Mouse (Mus musculus): ENCODE measurements around the gene Slc6a16. TPM values are rescaled to one million over a fixed set of nuclear protein-coding genes. Genes with fewer than 3 reads are reported as not detected.

The Slc6a16 gene
- polyA plus RNA-seq, 1 experiment from 2014 or later = not detected

GRCm38 (mm10) chr7:45312023-45312422 lies 71.1 kb downstream of the Slc6a16 start:
- 0 out of 2 replicates have a peak, but pooled peaks cover 3% of the 10 kb centered on the region for H3K4me1 ChIP-seq (ENCODE audit: insufficient read depth)
- no peak for ATAC-seq (ENCODE audit: insufficient read depth)
- no peaks in the 10 kb centered on the region for H3K9me3 ChIP-seq (ENCODE audit: low read depth, low read length)
- no peak for DNase-seq
- no peak for TF ChIP-seq CTCF (IDR thresholded peaks at IDR 0.05; ENCODE audit: low read depth)
- peaks cover 19% of the 10 kb centered on the region for H3K36me3 ChIP-seq (ENCODE audit: insufficient read depth)
- H3K4me3 ChIP-seq (ENCODE audit: low read depth, low read length) = no peak overlapping the region
- 24% methylated on average over 8 of the region's 8 CpGs for WGBS
- no peak overlapping the region for H3K9ac ChIP-seq
- no peak overlapping the region for H3K4me2 ChIP-seq
- no peaks in the 10 kb centered on the region for H3K27me3 ChIP-seq (ENCODE audit: insufficient read depth, low read length)
- no peak overlapping the region for H3K27ac ChIP-seq (ENCODE audit: low read depth)

- Histone ChIP-seq H3K9ac (no peak overlapping the region), H3K36me3 (ENCODE audit: insufficient read depth) (peaks cover 19% of the 10 kb centered on the region), H3K4me2 (no peak overlapping the region), H3K4me3 (ENCODE audit: low read depth, low read length) (no peak overlapping the region), H3K27ac (ENCODE audit: low read depth) (0 out of 2 replicates have a peak overlapping the region, but pooled peaks have one; percentile 25), H3K27me3 (ENCODE audit: insufficient read depth, low read length) (no peaks in the 10 kb centered on the region), H3K4me1 (ENCODE audit: insufficient read depth) (0 out of 2 replicates have a peak, but pooled peaks cover 3% of the 10 kb centered on the region), H3K9me3 (ENCODE audit: low read depth, low read length) (no peaks in the 10 kb centered on the region)
- DNase-seq = peak; percentile 36
- WGBS = 14% methylated on average over 10 of the region's 10 CpGs
- ATAC-seq (ENCODE audit: insufficient read depth) = no peak; the same call in 1 of the 2 replicates
- TF ChIP-seq CTCF (IDR thresholded peaks at IDR 0.05; ENCODE audit: low read depth) = no peak
Measured at GRCm38 (mm10) chr7:45312686-45313453, 72.0 kb downstream of the Slc6a16 start.

- H3K4me2 ChIP-seq = no peak overlapping the region
- no peaks in the 10 kb centered on the region for H3K27me3 ChIP-seq (ENCODE audit: insufficient read depth, low read length)
- ATAC-seq (ENCODE audit: insufficient read depth) (no peak), DNase-seq (no peak)
- 0 out of 2 replicates have a peak, but pooled peaks cover 3% of the 10 kb centered on the region for H3K4me1 ChIP-seq (ENCODE audit: insufficient read depth)
- H3K9ac ChIP-seq = no peak overlapping the region
- H3K27ac ChIP-seq (ENCODE audit: low read depth) = 0 out of 2 replicates have a peak overlapping the region, but pooled peaks have one; percentile 25
- H3K36me3 ChIP-seq (ENCODE audit: insufficient read depth) = peaks cover 16% of the 10 kb centered on the region
- no peak for TF ChIP-seq CTCF (IDR thresholded peaks at IDR 0.05; ENCODE audit: low read depth)
- WGBS = 23% methylated on average over 9 of the region's 9 CpGs
- no peaks in the 10 kb centered on the region for H3K9me3 ChIP-seq (ENCODE audit: low read depth, low read length)
- no peak overlapping the region for H3K4me3 ChIP-seq (ENCODE audit: low read depth, low read length)
Measured at GRCm38 (mm10) chr7:45313495-45313894, 72.6 kb downstream of the Slc6a16 start.

GRCm38 (mm10) chr7:45315182-45315701 lies 74.4 kb downstream of the Slc6a16 start:
- DNase-seq = no peak
- H3K4me1 ChIP-seq (ENCODE audit: insufficient read depth) = 0 out of 2 replicates have a peak, but pooled peaks cover 3% of the 10 kb centered on the region
- H3K4me3 ChIP-seq (ENCODE audit: low read depth, low read length) = no peak overlapping the region
- no peaks in the 10 kb centered on the region for H3K9me3 ChIP-seq (ENCODE audit: low read depth, low read length)
- no peak for TF ChIP-seq CTCF (IDR thresholded peaks at IDR 0.05; ENCODE audit: low read depth)
- H3K9ac ChIP-seq = no peak overlapping the region
- WGBS = 80% methylated on average over 10 of the region's 10 CpGs
- H3K27me3 ChIP-seq (ENCODE audit: insufficient read depth, low read length) = no peaks in the 10 kb centered on the region
- H3K27ac ChIP-seq (ENCODE audit: low read depth) = no peak overlapping the region
- no peak overlapping the region for H3K4me2 ChIP-seq
- no peak for ATAC-seq (ENCODE audit: insufficient read depth)
- peaks cover 20% of the 10 kb centered on the region for H3K36me3 ChIP-seq (ENCODE audit: insufficient read depth)

- Histone ChIP-seq H3K9ac (no peak overlapping the region), H3K27me3 (ENCODE audit: insufficient read depth, low read length) (no peaks in the 10 kb centered on the region), H3K4me3 (ENCODE audit: low read depth, low read length) (no peak overlapping the region), H3K27ac (ENCODE audit: low read depth) (no peak overlapping the region), H3K4me2 (no peak overlapping the region), H3K36me3 (ENCODE audit: insufficient read depth) (peaks cover 15% of the 10 kb centered on the region), H3K9me3 (ENCODE audit: low read depth, low read length) (no peaks in the 10 kb centered on the region), H3K4me1 (ENCODE audit: insufficient read depth) (0 out of 2 replicates have a peak, but pooled peaks cover 3% of the 10 kb centered on the region)
- 85% methylated on average over 14 of the region's 14 CpGs for WGBS
- DNase-seq = no peak
- no peak for TF ChIP-seq CTCF (IDR thresholded peaks at IDR 0.05; ENCODE audit: low read depth)
- ATAC-seq (ENCODE audit: insufficient read depth) = no peak
Measured at GRCm38 (mm10) chr7:45316536-45316935, 75.7 kb downstream of the Slc6a16 start.

- Histone ChIP-seq H3K9me3 (ENCODE audit: low read depth, low read length) (no peaks in the 10 kb centered on the region), H3K27ac (ENCODE audit: low read depth) (no peak overlapping the region), H3K36me3 (ENCODE audit: insufficient read depth) (peaks cover 26% of the 10 kb centered on the region), H3K9ac (no peak overlapping the region), H3K4me3 (ENCODE audit: low read depth, low read length) (no peak overlapping the region), H3K4me2 (no peak overlapping the region), H3K4me1 (ENCODE audit: insufficient read depth) (no peaks in the 10 kb centered on the region), H3K27me3 (ENCODE audit: insufficient read depth, low read length) (no peaks in the 10 kb centered on the region)
- 77% methylated on average over 4 of the region's 4 CpGs for WGBS
- DNase-seq = no peak
- ATAC-seq (ENCODE audit: insufficient read depth) = no peak
- no peak for TF ChIP-seq CTCF (IDR thresholded peaks at IDR 0.05; ENCODE audit: low read depth)
Measured at GRCm38 (mm10) chr7:45322245-45322644, 81.4 kb downstream of the Slc6a16 start.

Other genes with a start within 250 kb of the Slc6a16 start
- 78.7 and 83.0 TPM in 2 replicates for gene Irf3, start 243.4 kb upstream of the Slc6a16 start, polyA plus RNA-seq (2014; fragmentation: Nextera tagmentation; extraction: Ambion mirVana)
- gene Bcl2l12, start 242.4 kb upstream of the Slc6a16 start, polyA plus RNA-seq (2014; fragmentation: Nextera tagmentation; extraction: Ambion mirVana) = 69.9 and 76.9 TPM in 2 replicates
- 45.9 and 53.6 TPM in 2 replicates for gene Scaf1, start 224.7 kb upstream of the Slc6a16 start, polyA plus RNA-seq (2014; fragmentation: Nextera tagmentation; extraction: Ambion mirVana)
- gene Rras, start 223.1 kb upstream of the Slc6a16 start, polyA plus RNA-seq (2014; fragmentation: Nextera tagmentation; extraction: Ambion mirVana) = 46.2 and 46.5 TPM in 2 replicates
- 14.2 and 16.2 TPM in 2 replicates for gene Prr12, start 188.2 kb upstream of the Slc6a16 start, polyA plus RNA-seq (2014; fragmentation: Nextera tagmentation; extraction: Ambion mirVana)
- gene Nosip, start 178.7 kb upstream of the Slc6a16 start, polyA plus RNA-seq (2014; fragmentation: Nextera tagmentation; extraction: Ambion mirVana) = 68.6 and 71.9 TPM in 2 replicates
- 18.1 and 19.2 TPM in 2 replicates for gene Prrg2, start 178.4 kb upstream of the Slc6a16 start, polyA plus RNA-seq (2014; fragmentation: Nextera tagmentation; extraction: Ambion mirVana)
- gene Rcn3, start 148.9 kb upstream of the Slc6a16 start, polyA plus RNA-seq (2014; fragmentation: Nextera tagmentation; extraction: Ambion mirVana) = 344 and 360 TPM in 2 replicates
- 56.4 and 57.0 TPM in 2 replicates for gene Fcgrt, start 137.2 kb upstream of the Slc6a16 start, polyA plus RNA-seq (2014; fragmentation: Nextera tagmentation; extraction: Ambion mirVana)
- 1,873 and 1,878 TPM in 2 replicates for gene Rps11, start 116.6 kb upstream of the Slc6a16 start, polyA plus RNA-seq (2014; fragmentation: Nextera tagmentation; extraction: Ambion mirVana)
- 1,527 and 1,587 TPM in 2 replicates for gene Rpl13a, start 112.3 kb upstream of the Slc6a16 start, polyA plus RNA-seq (2014; fragmentation: Nextera tagmentation; extraction: Ambion mirVana)
- 1.2 and 1.4 TPM in 2 replicates for gene Gm45713, start 104.9 kb upstream of the Slc6a16 start, polyA plus RNA-seq (2014; fragmentation: Nextera tagmentation; extraction: Ambion mirVana)
- gene Flt3l, start 104.7 kb upstream of the Slc6a16 start, polyA plus RNA-seq (2014; fragmentation: Nextera tagmentation; extraction: Ambion mirVana) = 0.72 and 1.1 TPM in 2 replicates
- gene Pih1d1, start 86.8 kb upstream of the Slc6a16 start, polyA plus RNA-seq (2014; fragmentation: Nextera tagmentation; extraction: Ambion mirVana) = 110 and 112 TPM in 2 replicates
- 52.1 and 52.9 TPM in 2 replicates for gene Aldh16a1, start 86.5 kb upstream of the Slc6a16 start, polyA plus RNA-seq (2014; fragmentation: Nextera tagmentation; extraction: Ambion mirVana)
- 0.09 and 0.97 TPM in 2 replicates for gene Slc17a7, start 77.1 kb upstream of the Slc6a16 start, polyA plus RNA-seq (2014; fragmentation: Nextera tagmentation; extraction: Ambion mirVana)
- gene Gfy, start 61.5 kb upstream of the Slc6a16 start, polyA plus RNA-seq (2014; fragmentation: Nextera tagmentation; extraction: Ambion mirVana) = not detected in 2 replicates
- gene Pth2, start 60.1 kb upstream of the Slc6a16 start, polyA plus RNA-seq (2014; fragmentation: Nextera tagmentation; extraction: Ambion mirVana) = not detected in 2 replicates
- gene Ccdc155, start 36.2 kb upstream of the Slc6a16 start, polyA plus RNA-seq (2014; fragmentation: Nextera tagmentation; extraction: Ambion mirVana) = 0.19 and 0.38 TPM in 2 replicates
- 0.45 TPM in 1 of 2 replicates, not detected in the other for gene Dkkl1, start 28.9 kb upstream of the Slc6a16 start, polyA plus RNA-seq (2014; fragmentation: Nextera tagmentation; extraction: Ambion mirVana)
- 204 and 222 TPM in 2 replicates for gene Tead2, start 25.3 kb upstream of the Slc6a16 start, polyA plus RNA-seq (2014; fragmentation: Nextera tagmentation; extraction: Ambion mirVana)
- 2.1 and 2.9 TPM in 2 replicates for gene Cd37, start 2.0 kb upstream of the Slc6a16 start, polyA plus RNA-seq (2014; fragmentation: Nextera tagmentation; extraction: Ambion mirVana)
- gene Slc6a21, start 36.4 kb downstream of the Slc6a16 start, polyA plus RNA-seq (2014; fragmentation: Nextera tagmentation; extraction: Ambion mirVana) = not detected in 2 replicates
- 11.4 and 15.7 TPM in 2 replicates for gene Trpm4, start 92.7 kb downstream of the Slc6a16 start, polyA plus RNA-seq (2014; fragmentation: Nextera tagmentation; extraction: Ambion mirVana)
- gene Hrc, start 94.2 kb downstream of the Slc6a16 start, polyA plus RNA-seq (2014; fragmentation: Nextera tagmentation; extraction: Ambion mirVana) = 0.58 and 1.2 TPM in 2 replicates
- 3.1 and 3.2 TPM in 2 replicates for gene Ppfia3, start 125.9 kb downstream of the Slc6a16 start, polyA plus RNA-seq (2014; fragmentation: Nextera tagmentation; extraction: Ambion mirVana)
- gene Lin7b, start 129.5 kb downstream of the Slc6a16 start, polyA plus RNA-seq (2014; fragmentation: Nextera tagmentation; extraction: Ambion mirVana) = 0.30 and 0.87 TPM in 2 replicates
- 74.0 and 88.2 TPM in 2 replicates for gene Snrnp70, start 154.7 kb downstream of the Slc6a16 start, polyA plus RNA-seq (2014; fragmentation: Nextera tagmentation; extraction: Ambion mirVana)
- gene Kcna7, start 164.6 kb downstream of the Slc6a16 start, polyA plus RNA-seq (2014; fragmentation: Nextera tagmentation; extraction: Ambion mirVana) = 0.08 TPM in 1 of 2 replicates, not detected in the other
- gene Ntf5, start 172.6 kb downstream of the Slc6a16 start, polyA plus RNA-seq (2014; fragmentation: Nextera tagmentation; extraction: Ambion mirVana) = 1.9 and 2.2 TPM in 2 replicates
- gene Lhb, start 179.7 kb downstream of the Slc6a16 start, polyA plus RNA-seq (2014; fragmentation: Nextera tagmentation; extraction: Ambion mirVana) = not detected in 2 replicates
- 35.7 and 36.0 TPM in 2 replicates for gene Gys1, start 193.8 kb downstream of the Slc6a16 start, polyA plus RNA-seq (2014; fragmentation: Nextera tagmentation; extraction: Ambion mirVana)
- gene Ruvbl2, start 197.0 kb downstream of the Slc6a16 start, polyA plus RNA-seq (2014; fragmentation: Nextera tagmentation; extraction: Ambion mirVana) = 163 and 173 TPM in 2 replicates
- gene Ftl1, start 218.8 kb downstream of the Slc6a16 start, polyA plus RNA-seq (2014; fragmentation: Nextera tagmentation; extraction: Ambion mirVana) = 4,463 and 4,749 TPM in 2 replicates
- 135 and 139 TPM in 2 replicates for gene Bax, start 225.8 kb downstream of the Slc6a16 start, polyA plus RNA-seq (2014; fragmentation: Nextera tagmentation; extraction: Ambion mirVana)
- gene Tulp2, start 240.8 kb downstream of the Slc6a16 start, polyA plus RNA-seq (2014; fragmentation: Nextera tagmentation; extraction: Ambion mirVana) = 0.47 and 0.86 TPM in 2 replicates
- not detected in 2 replicates for gene Gm45808, start 245.7 kb downstream of the Slc6a16 start, polyA plus RNA-seq (2014; fragmentation: Nextera tagmentation; extraction: Ambion mirVana)
- gene Dhdh, start 247.7 kb downstream of the Slc6a16 start, polyA plus RNA-seq (2014; fragmentation: Nextera tagmentation; extraction: Ambion mirVana) = 3.0 and 3.3 TPM in 2 replicates